Mouse (Mus musculus): ENCODE data around the gene Eef1akmt2.

- TF ChIP-seq CTCF (IDR thresholded peaks at IDR 0.05; ENCODE audit: insufficient read depth, low read length) (no peak), POLR2A (IDR thresholded peaks at IDR 0.05; ENCODE audit: borderline replicate concordance, extremely low read depth, low read depth, low read length) (no peak; the same call in 1 of the 2 replicates)
Measured at GRCm38 (mm10) chr7:132812619-132813415, 39.7 kb downstream of the Eef1akmt2 start.
